Mouse (Mus musculus) lung, postnatal 0 days (tissue): ENCODE measurements around the gene Smyd1.

ENCODE experiments used
- CTCF ChIP-seq: IDR thresholded peaks from 2 replicates; pipeline ENCODE4 v1.5.1; 2016; ENCODE audit warnings: antibody characterized with exemption, mild to moderate bottlenecking
- EP300 ChIP-seq: IDR thresholded peaks from 2 replicates; pipeline ENCODE4 v1.6.1; 2016; ENCODE audit warnings: antibody characterized with exemption, mild to moderate bottlenecking, control low read depth

GRCm38 (mm10) chr6:71339351-71339750, 17.3 kb upstream of the Smyd1 start:
- TF ChIP-seq CTCF (no peak), EP300 (no peak)
